Mouse (Mus musculus): ENCODE measurements around the gene Setdb1. TPM values are rescaled to one million over a fixed set of nuclear protein-coding genes. Genes with fewer than 3 reads are reported as not detected.

The Setdb1 gene
- 31.4 to 38.1 TPM (median 33.0 TPM) in 4 replicates for total RNA-seq (2023; ENCODE audit: inconsistent age)

GRCm38 (mm10) chr3:95356701-95357449 is at the start of gene Setdb1:
Gene Setdb1, minus strand, starts transcription at chr3:95357202.

DNA sequence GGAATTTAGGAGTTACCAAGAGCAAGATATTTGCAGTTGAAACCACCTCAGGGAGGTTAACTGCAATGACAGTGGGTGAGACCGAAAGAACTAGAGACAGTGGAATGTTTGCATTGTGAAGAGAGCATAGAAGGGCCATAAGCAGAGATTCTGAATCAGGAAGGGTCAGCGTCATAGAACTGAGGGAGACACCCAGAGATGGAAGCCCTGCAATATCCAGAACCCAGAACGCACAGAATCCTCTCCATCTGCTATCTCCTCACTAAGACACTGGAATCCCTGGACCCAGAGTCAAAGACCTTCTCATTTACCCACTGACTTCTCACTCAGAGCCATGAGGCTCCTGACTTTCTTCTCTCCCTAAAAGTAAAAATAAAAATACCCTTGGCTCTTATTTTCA is 45.7 kb upstream of the Setdb1 start, which contains the start of gene 4930558C23Rik:
Gene 4930558C23Rik (minus strand): TSS at position 101 of the 400 bp plus-strand sequence.

GRCm38 (mm10) chr3:95314486-95315093 is 42.4 kb downstream of the Setdb1 start, which contains the start of gene Cers2:
Gene Cers2, plus strand, starts transcription at chr3:95314791.

GRCm38 (mm10) chr3:95307100-95307499 is 49.9 kb downstream of the Setdb1 start, which contains the start of gene Anxa9:
Gene Anxa9, minus strand, starts transcription at chr3:95307176.

DNA sequence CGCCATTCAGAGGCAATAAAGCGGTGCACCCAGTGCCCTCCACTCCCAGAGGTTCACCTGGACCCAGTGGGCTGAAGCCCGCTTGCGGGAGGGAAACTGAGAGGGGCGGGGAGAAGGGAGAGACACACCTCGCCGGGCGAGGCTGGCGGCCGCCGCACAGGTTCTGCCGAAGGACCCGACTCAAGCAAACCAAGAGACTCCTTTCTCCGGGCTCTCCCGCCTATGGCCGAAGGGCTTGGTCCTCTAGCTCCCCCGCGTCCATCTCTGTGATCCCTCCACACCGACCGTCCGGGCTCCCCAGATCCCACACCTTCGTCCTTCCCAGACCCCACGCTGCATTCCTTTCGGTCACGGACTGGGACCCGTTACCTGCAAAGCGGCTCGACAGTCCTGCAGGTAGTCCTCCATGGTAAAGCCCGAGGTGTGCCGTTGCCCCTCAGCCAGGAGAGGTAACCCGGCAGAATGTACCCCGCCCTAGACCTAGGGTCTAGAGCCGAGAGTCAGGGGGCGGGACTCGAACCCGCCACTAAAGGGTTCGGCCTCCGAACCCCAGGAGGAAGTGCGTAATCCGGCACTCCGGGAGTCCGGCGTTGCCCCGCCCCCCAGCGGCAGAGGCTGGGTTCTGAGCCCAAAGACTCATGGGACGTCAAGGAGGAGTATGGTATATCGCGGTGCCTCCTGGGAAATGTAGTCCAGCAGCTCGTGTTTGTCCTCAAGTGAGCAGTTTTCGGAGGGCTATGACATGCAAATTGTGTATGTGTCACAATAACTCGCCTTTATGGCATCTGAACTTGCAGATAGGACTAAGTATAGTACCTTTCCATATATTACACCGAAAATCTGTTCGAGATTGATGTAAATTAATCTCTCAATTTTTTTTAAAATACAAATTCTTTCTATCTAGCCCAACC is 75.5 kb downstream of the Setdb1 start, which contains the start of the genes Mindy1 and Prune1:
Gene Mindy1 (plus strand): TSS at position 130 of the 911 bp plus-strand sequence.
Gene Prune1 (minus strand): TSS at position 861 of the 911 bp plus-strand sequence.

Other genes starting within 250 kb of the Setdb1 start
- 53.3 to 68.2 TPM (median 62.1 TPM) in 4 replicates for gene Vps72, start 246.2 kb downstream of the Setdb1 start, total RNA-seq (2023; ENCODE audit: inconsistent age)
- 1.5 to 4.0 TPM (median 2.2 TPM) in 4 replicates for gene Tmod4, start 232.7 kb downstream of the Setdb1 start, total RNA-seq (2023; ENCODE audit: inconsistent age)
- gene Scnm1, start 223.2 kb downstream of the Setdb1 start, total RNA-seq (2023; ENCODE audit: inconsistent age): 57.3 to 78.5 TPM (median 59.9 TPM) in 4 replicates
- 5.3 to 7.8 TPM (median 6.3 TPM) in 4 replicates for gene Lysmd1, start 223.1 kb downstream of the Setdb1 start, total RNA-seq (2023; ENCODE audit: inconsistent age)
- gene Tnfaip8l2, start 214.8 kb downstream of the Setdb1 start, total RNA-seq (2023; ENCODE audit: inconsistent age): 24.3 to 35.2 TPM (median 28.0 TPM) in 4 replicates
- 0.18 to 1.1 TPM (median 0.54 TPM) in 3 of 4 replicates, not detected in the other for gene Sema6c, start 196.7 kb downstream of the Setdb1 start, total RNA-seq (2023; ENCODE audit: inconsistent age)
- gene Gabpb2, start 139.3 kb downstream of the Setdb1 start, total RNA-seq (2023; ENCODE audit: inconsistent age): 66.4 to 77.9 TPM (median 74.8 TPM) in 4 replicates
- 193 to 216 TPM (median 202 TPM) in 4 replicates for gene Cdc42se1, start 128.5 kb downstream of the Setdb1 start, total RNA-seq (2023; ENCODE audit: inconsistent age)
- gene Mllt11, start 125.0 kb downstream of the Setdb1 start, total RNA-seq (2023; ENCODE audit: inconsistent age): 4.9 to 8.2 TPM (median 7.6 TPM) in 4 replicates
- gene Gm128, start 115.6 kb downstream of the Setdb1 start, total RNA-seq (2023; ENCODE audit: inconsistent age): not detected in 4 replicates
- gene Bnipl, start 106.0 kb downstream of the Setdb1 start, total RNA-seq (2023; ENCODE audit: inconsistent age): not detected in 4 replicates
- 32.4 to 40.2 TPM (median 36.0 TPM) in 4 replicates for gene Mindy1, start 75.9 kb downstream of the Setdb1 start, total RNA-seq (2023; ENCODE audit: inconsistent age)
- gene Prune1, start 75.1 kb downstream of the Setdb1 start, total RNA-seq (2023; ENCODE audit: inconsistent age): 9.9 to 11.6 TPM (median 11.1 TPM) in 4 replicates
- 1.2 to 2.2 TPM (median 2.0 TPM) in 4 replicates for gene Anxa9, start 50.0 kb downstream of the Setdb1 start, total RNA-seq (2023; ENCODE audit: inconsistent age)
- gene Cers2, start 42.4 kb downstream of the Setdb1 start, total RNA-seq (2023; ENCODE audit: inconsistent age): 121 to 134 TPM (median 130 TPM) in 4 replicates
- not detected in 4 replicates for gene 4930558C23Rik, start 45.6 kb upstream of the Setdb1 start, total RNA-seq (2023; ENCODE audit: inconsistent age)
- gene Arnt, start 77.2 kb upstream of the Setdb1 start, total RNA-seq (2023; ENCODE audit: inconsistent age): 79.2 to 85.4 TPM (median 82.6 TPM) in 4 replicates
- gene Ctsk, start 142.1 kb upstream of the Setdb1 start, total RNA-seq (2023; ENCODE audit: inconsistent age): 1.4 to 2.4 TPM (median 2.0 TPM) in 4 replicates
- 450 to 511 TPM (median 488 TPM) in 4 replicates for gene Ctss, start 169.6 kb upstream of the Setdb1 start, total RNA-seq (2023; ENCODE audit: inconsistent age)
- not detected in 4 replicates for gene Hormad1, start 202.5 kb upstream of the Setdb1 start, total RNA-seq (2023; ENCODE audit: inconsistent age)
- gene Golph3l, start 231.7 kb upstream of the Setdb1 start, total RNA-seq (2023; ENCODE audit: inconsistent age): 25.8 to 31.8 TPM (median 27.8 TPM) in 4 replicates

All from B cell, adult (primary cell).